Mouse (Mus musculus) heart, postnatal 25 days (tissue): ENCODE measurements around the gene Zfp36. TPM values are rescaled to one million over a fixed set of nuclear protein-coding genes. Genes with fewer than 3 reads are reported as not detected.
A peak's percentile ranks its signal among the peaks of the same experiment; 100 is the strongest.

Experiments used
- DNase-seq: peaks from one replicate; pipeline ENCODE4 v3.0.0; 2022; ENCODE audit warnings: low spot score
- intact Hi-C: fragments of 180-260 bp; cut with DNase I; formaldehyde crosslinking; loops from one replicate; pipeline ENCODE4 v1.15.1; 2025
- total RNA-seq, 2 experiments: library from RNA; stranded (reverse); gene quantifications; 2 replicates each; pipeline ENCODE4 v1.2.3; 2021

The Zfp36 gene
- total RNA-seq, 2 experiments from 2014 or later = 14.1 to 18.0 TPM

GRCm38 (mm10) chr7:28350155-28350883 is 29.7 kb downstream of the Zfp36 start, which contains the start of gene Rps16:
TSS of gene Rps16 (plus strand) at chr7:28350652.
- intact Hi-C loops = loop anchor here (2.0 to 5.0 kb wide), 2 partner anchors 20 to 87 kb away; partner anchors contain the start of gene Gmfg

DNA sequence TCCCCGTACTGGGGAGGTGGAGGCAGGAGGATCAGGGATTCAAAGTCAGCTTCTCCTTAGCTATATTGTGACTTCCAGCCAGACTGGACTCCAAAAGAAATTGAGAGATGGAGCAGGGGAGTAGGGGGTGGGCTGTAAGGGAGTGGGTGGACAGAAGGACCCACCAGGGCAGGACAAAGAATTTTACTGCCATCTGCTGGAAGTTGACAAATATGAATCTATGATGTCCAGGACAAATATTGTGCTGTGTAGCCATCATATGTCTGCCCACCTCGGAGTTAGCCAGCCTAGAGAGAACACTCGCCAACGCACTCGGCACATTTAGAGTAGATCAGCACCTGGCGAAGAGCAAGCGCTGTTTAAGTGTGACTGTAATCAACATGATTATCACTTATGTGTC is 31.5 kb downstream of the Zfp36 start:
- DNase-seq = no peak
- intact Hi-C loops = loop anchor here (5.0 kb wide), 1 partner anchor 71 kb away; the partner anchor contains the start of gene Eid2b

More at GRCm38 (mm10) chr7:28350155-28350883, 29.7 kb downstream of the Zfp36 start, which contains the start of gene Rps16:
- peak; percentile 96 for DNase-seq

- no peak for DNase-seq
- intact Hi-C loops = loop anchor here (5.0 kb wide), 1 partner anchor 70 kb away; the partner anchor contains the start of gene Eid2b
These were observed 32.3 kb downstream of the Zfp36 start for GRCm38 (mm10) chr7:28347746-28348145.

- no peak for DNase-seq
- intact Hi-C loops = loop anchor here (5.0 kb wide), 1 partner anchor 67 kb away; the partner anchor contains the start of gene Eid2b
These were observed 35.4 kb downstream of the Zfp36 start for GRCm38 (mm10) chr7:28344637-28345036.

GRCm38 (mm10) chr7:28341381-28341780 is 38.7 kb downstream of the Zfp36 start:
- intact Hi-C loops = no loop called here
- no peak for DNase-seq

DNA sequence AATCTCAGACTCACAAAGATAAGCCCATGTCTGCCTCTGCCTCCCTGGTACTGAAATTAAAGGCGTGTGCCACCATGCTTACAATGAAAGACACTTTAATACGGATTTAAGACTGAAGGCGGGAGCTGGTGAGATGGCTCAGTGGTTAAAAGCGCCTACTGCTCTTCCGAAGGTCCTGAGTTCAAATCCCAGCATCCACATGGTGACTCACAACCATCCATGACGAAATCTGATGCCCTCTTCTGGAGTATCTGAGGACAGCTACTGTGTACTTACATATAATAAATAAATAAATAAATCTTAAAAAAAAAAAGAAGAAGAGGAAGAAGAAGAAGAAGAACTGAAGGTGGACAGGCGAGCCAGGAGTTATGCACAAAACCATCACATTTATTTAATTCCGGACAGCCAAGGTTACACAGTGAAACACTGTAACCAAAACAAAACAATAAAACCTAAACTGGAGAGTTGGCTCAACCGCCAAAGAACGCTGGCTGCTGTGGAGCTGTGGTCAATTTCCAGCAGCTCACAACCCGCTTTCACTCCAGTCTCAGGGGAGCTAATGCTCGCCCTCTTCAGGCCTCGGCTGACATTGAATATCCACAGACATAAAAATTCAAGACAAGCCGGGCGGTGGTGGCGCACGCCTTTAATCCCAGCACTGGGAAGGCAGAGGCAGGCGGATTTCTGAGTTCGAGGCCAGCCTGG is 40.7 kb downstream of the Zfp36 start:
- peak; percentile 37 for DNase-seq
- intact Hi-C loops = no loop called here

GRCm38 (mm10) chr7:28338108-28338998 is 41.7 kb downstream of the Zfp36 start, which contains the start of gene Supt5:
TSS of gene Supt5 (minus strand) at chr7:28338746.
- peak; percentile 96 for DNase-seq
- intact Hi-C loops = no loop called here

GRCm38 (mm10) chr7:28335471-28335870 is 44.6 kb downstream of the Zfp36 start:
- intact Hi-C loops = no loop called here
- no peak for DNase-seq

DNA sequence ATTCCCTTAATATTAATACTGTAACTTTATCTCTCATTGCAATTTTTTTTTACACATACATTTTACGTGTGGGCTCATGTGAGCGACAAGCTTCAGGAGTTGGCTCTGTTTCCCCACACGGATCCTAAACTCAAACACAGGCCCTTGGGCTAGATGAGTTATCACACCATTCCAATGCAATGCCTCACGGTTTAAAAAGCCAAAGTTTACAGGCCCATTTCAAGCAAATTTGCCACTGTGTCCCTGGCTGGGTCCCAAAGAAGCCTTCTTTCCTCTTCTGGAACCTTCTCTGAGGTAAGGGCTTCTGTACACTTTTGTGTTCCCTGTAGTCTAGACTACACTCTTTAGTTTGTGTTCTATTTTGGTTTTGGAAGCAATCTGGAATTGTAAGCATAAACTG is 45.5 kb downstream of the Zfp36 start:
- DNase-seq = no peak
- intact Hi-C loops = no loop called here

DNA sequence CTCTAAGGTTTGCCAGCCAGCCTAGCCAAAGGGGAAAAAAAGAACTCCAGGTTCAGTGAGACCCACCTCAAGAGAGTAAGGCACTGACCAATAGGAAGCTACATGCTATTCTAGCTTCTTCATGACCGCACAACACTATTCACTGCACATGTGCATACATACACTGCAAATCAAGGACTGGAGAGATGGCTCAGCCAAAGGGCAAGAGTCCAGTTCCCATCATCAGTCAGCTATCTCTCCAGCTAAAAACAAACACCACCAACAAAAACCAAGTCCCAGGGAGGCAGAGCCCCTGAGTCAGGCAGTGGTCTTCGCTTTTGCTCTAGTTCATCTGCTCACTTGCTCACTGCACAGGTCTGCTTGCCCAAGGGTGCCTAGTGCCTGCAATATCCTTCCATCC is 51.8 kb downstream of the Zfp36 start:
- DNase-seq = no peak
- intact Hi-C loops = no loop called here

Other genes with a start within 250 kb of the Zfp36 start
- 10 to 100 TPM; 32.2 to 35.3 TPM for gene Fbl, start 210.5 kb downstream of the Zfp36 start, total RNA-seq
- gene Dyrk1b, start 200.8 kb downstream of the Zfp36 start, total RNA-seq = 10 to 100 TPM; 30.5 to 32.0 TPM
- 10 to 100 TPM; 11.9 to 12.1 TPM for gene Eid2, start 112.4 kb downstream of the Zfp36 start, total RNA-seq
- gene Eid2b, start 102.5 kb downstream of the Zfp36 start, total RNA-seq = 10 to 100 TPM; 10.1 to 10.2 TPM
- gene Selenov, start 89.1 kb downstream of the Zfp36 start, total RNA-seq = not detected
- gene Dll3, start 78.0 kb downstream of the Zfp36 start, total RNA-seq = not detected
- gene Timm50, start 68.2 kb downstream of the Zfp36 start, total RNA-seq = 10 to 100 TPM; 60.5 to 61.7 TPM
- gene Supt5, start 41.5 kb downstream of the Zfp36 start, total RNA-seq = 10 to 100 TPM; 52.8 to 52.9 TPM
- gene Rps16, start 29.6 kb downstream of the Zfp36 start, total RNA-seq = 100 to 1,000 TPM; 489 to 520 TPM
- 10 to 100 TPM; 13.1 to 20.4 TPM for gene Plekhg2, start 7.7 kb downstream of the Zfp36 start, total RNA-seq
- gene Med29, start 12.5 kb upstream of the Zfp36 start, total RNA-seq = 10 to 100 TPM; 18.2 to 20.9 TPM
- gene Paf1, start 12.7 kb upstream of the Zfp36 start, total RNA-seq = 10 to 100 TPM; 40.6 to 44.3 TPM
- gene Gmfg, start 57.2 kb upstream of the Zfp36 start, total RNA-seq = 1 to 10 TPM; 5.0 to 5.6 TPM
- gene Lrfn1, start 71.7 kb upstream of the Zfp36 start, total RNA-seq = under 1 TPM; 0.68 to 0.84 TPM
- gene Ifnl2, start 130.2 kb upstream of the Zfp36 start, total RNA-seq = not detected
- not detected for gene Ifnl3, start 142.6 kb upstream of the Zfp36 start, total RNA-seq
- gene Sycn, start 160.6 kb upstream of the Zfp36 start, total RNA-seq = not detected
- not detected for gene Nccrp1, start 167.0 kb upstream of the Zfp36 start, total RNA-seq
- 10 to 100 TPM; 22.6 to 22.8 TPM for gene Samd4b, start 217.9 kb upstream of the Zfp36 start, total RNA-seq
- 1 to 10 TPM; 8.4 to 8.8 TPM for gene Pak4, start 217.9 kb upstream of the Zfp36 start, total RNA-seq